Mouse (Mus musculus) ZHBTc4 (cell line): ENCODE measurements around the gene Ghrhr.
A peak's percentile ranks its signal among the peaks of the same experiment; 100 is the strongest.

Experiments used
- DNase-seq: peaks from one replicate; pipeline ENCODE4 v3.0.0-alpha.2; 2011; ENCODE audit warnings: low read depth, low spot score

The Ghrhr gene

DNA sequence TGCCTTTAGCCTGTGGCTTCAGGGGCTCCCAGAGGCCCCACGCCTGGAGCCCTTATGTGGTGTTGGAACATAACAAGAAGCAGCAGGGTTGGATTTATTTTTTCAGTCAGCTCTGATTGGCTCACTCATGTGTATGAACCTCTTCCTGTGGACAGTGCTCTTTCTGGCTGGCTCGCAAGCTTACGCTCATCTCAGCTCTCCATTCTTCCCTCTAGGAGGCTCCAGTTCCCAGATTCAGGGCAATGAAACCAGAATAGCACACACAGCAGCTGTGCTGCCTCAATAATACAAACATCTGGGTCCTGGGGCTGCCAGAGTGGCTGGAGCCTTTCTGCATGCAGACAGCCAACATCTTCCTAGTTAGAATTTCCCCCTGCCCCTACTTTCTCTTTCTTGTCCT, 20.1 kb downstream of the Ghrhr start:
- DNase-seq, result no peak

DNA sequence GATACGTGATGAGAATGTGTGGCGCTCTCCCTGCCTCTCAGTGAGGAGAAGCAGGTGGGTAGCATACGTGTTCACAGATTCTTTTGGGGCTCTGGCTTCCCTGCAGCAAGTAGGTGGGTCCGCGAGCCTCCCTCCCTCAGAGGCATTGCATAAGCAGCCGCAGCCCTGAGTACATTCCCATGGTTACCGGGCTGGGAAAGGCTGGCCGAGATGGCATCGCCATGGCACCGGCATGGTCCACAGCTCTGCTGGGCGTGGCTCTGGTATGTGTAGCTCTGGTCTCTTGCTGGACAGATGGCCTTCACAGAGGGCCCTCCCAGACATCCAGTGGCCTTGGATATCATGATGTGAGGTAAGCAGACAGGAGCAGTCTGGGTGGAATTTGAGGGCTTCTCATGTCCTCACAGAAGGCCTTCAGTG, 20.5 kb downstream of the Ghrhr start:
- no peak for DNase-seq

- DNase-seq, result no peak
These were observed 23.0 kb downstream of the Ghrhr start for GRCm38 (mm10) chr6:55398869-55399628.

- DNase-seq, result no peak
These were observed 23.8 kb downstream of the Ghrhr start for GRCm38 (mm10) chr6:55399910-55400309.

GRCm38 (mm10) chr6:55402041-55402776, 26.1 kb downstream of the Ghrhr start:
- DNase-seq, result no peak

DNA sequence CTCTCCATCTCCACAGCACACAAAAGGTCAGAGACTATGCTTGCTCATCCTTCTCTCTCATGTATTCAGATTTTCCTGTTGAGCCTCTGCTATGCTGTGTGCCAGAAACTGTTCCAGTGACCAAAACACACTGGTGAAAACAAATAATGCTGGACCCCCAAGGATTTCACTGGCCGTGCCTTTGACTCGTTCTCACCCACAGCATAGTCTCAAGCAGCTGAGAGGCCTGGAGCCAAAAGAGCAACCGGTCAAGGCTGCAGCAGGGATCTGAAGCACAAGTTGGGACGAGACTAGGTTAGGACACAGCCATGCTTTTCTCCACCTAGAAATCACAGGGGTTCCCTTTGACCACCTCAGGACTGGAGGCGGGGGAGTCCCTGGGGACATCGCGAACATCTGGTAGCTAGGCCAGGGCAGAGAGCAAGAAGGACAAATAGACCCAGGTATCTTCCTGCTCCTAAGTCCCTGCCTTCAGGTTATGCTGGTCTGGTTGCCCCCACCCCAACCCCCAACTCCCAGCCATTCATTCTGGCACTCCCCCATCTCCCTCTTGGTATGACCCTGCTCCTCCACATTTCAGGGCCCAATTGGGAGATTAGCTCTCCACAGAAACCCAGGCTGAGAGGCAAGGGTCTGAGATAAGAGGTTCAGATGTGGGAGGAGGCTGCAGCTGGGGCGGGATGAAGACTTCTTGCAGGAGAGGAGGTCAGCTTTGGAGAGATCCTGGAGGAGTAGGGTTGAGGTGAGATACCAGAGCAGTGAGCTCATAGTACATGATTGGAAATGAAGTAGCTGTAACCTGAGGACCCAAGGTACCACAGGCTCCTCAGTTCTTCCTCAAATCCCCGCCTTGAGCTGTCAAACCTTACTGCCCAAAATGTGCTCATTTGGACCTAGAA, 27.6 kb downstream of the Ghrhr start:
- no peak for DNase-seq

GRCm38 (mm10) chr6:55404421-55404990, 28.4 kb downstream of the Ghrhr start:
- DNase-seq, result no peak

DNA sequence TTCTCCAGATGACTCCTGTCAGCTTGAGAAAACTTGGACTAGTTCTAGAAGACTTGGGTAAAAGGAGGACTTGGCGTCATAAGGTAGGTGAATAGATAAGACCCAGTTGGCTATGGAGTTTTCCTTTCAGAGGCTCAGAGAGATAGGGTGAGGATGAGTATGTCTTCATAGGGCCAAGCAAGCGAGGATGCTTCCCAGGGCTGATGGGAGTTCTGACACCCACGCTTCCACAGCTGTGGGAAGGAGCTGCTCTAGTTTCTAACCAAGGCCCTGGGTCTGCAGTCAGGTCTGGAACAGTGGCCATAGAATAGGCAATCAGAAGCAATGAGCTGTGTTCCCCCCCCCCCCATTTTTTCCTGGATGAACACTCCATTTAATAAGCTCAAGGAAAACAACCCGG, 31.2 kb downstream of the Ghrhr start:
- DNase-seq, result no peak

DNA sequence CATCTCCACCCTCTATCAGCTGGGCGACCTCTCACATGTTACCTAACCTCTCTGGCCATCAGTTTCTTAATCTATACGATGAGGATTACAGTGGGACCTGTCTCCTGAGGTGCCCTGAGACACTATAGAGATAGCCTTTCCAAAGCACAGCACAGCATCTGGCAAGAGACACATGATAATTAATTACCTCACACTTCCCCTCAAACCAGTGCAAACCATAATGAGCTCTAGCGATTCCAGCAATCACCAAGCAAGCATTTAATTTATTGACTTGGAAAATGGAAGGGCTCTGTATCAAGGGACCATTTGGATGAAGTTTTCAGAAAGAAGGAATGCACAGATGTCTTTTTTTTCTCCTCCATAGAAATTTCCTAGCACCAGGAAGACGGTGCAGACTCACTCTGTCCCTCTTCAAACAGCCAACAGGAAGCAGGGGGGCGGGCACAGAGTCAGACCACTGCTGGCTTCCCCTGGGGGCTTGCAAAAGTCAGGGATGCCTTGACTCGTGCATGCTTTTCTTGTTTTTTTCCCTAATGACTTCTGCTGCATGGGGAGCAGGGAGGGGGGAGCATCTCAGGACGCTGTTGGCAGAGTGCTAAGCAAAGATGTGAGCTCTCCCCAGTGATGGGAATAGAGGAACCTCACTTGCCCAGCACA, 34.2 kb downstream of the Ghrhr start:
- no peak for DNase-seq

DNA sequence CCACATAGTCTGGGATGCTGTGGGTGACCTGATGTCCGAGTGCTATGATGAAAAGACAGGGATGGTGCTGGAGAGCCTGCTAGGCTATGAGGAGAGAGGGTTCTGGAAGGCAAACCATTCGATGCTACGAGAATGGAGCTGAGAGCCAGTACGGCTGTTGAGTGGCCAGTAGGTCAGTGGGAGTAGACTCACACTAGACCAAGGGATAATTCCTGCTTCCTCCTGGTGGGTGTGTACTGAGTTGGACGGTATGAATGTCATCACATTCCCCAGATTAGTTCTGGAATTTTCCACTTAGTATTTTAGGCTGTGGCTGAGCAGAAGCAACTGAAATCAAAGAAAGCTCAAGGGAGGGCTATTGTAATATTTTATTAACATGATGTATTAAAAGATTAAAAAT, 34.9 kb downstream of the Ghrhr start:
- DNase-seq, result no peak

DNA sequence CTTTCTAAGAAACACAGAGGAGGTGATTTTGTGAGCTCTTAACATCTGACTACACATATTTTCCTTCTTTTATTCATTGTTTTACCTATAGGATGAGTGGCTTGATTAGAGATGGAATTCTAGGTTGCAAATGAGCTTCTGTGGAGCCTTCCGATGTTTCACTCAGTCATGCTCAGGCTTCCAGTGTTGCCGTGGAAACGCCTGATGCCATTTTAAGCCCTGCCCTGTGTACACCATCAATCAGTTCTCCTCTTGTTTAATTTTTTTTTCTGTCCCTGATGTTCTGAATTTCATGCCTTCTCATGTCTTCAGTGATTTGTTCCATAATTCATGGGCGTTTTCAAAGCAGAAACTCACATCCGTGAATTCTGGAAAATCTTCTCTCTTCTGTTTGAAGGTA, 40.1 kb downstream of the Ghrhr start:
- no peak for DNase-seq

DNA sequence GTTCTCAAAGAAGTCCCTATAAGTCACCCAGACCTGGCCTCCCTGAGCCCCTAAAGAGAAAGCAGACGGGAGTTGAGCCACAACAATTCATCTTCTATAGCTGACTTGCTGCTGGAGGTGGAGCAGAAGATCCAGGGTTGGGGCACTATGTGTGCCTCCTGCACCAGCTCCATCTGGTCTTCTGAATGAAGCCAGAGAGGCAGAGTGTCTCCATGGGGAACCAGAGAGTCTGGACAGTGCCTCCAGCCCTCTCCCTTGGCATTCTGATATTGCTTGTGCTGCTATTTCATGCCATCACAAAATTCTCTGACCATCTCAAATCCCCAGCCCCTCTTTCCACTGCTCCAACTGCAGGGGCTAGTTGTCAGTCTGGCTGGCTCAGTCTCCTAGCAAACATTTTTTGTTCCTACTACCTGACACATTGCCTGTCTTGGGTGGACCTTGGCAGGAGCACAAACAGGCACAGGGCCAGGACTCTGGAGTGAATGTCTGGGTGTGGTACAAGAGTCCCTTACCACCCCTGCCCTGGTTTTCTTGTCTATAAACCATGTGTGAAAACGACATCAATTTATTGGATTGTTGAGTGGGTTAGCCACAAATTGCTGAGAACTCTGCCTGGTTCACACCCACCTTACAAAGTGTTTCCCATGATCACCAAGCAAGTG, 42.8 kb downstream of the Ghrhr start:
- no peak for DNase-seq

- peak; percentile 6 for DNase-seq
These were observed 44.3 kb downstream of the Ghrhr start for GRCm38 (mm10) chr6:55420411-55420810.

DNA sequence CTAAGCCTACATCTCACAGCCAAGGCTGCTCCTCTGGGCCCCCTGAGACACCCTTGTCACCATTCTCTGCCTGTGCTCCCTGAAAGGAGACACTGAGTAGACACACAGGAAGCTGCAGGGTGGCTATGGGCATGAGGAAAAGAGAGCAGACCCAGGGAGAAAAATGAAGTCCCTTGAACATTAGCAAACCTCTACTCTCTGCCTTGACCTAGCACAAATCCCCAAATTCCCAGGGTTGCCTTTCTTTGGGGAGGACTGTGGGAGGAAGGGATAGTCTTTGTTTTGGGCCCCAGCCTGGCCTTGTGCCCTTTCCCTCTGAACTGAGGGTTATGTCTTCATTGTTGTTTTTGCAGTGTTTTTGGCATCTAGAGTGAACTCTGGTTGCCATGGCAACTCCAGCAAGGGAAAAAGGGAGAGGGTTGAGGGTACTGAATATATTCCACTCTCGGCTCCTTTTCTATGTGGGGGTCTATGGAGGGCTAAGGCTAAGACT, 44.8 kb downstream of the Ghrhr start:
- no peak for DNase-seq

DNA sequence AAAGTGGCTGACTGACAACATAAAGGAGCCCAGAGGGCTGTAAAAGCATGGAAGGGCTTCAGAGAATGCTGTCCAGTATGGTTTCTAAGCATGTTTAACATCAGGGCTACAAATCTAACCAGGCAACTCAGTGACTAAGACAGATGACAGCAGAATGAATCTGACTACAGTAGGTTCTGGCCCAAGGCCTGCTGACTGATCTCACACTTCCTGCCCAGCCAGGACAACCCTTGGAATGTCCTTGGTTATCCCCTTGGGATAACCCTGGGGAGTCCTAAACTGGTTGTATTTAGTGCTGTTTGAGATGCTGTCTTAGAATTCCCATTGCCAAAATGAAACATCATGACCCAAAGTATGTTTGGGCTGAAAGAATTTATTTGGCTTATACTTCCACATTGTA, 56.0 kb downstream of the Ghrhr start:
- DNase-seq, result no peak

- DNase-seq, result no peak
These were observed 58.3 kb downstream of the Ghrhr start for GRCm38 (mm10) chr6:55434360-55434759.

GRCm38 (mm10) chr6:55435266-55436159, 59.4 kb downstream of the Ghrhr start:
- DNase-seq, result no peak

DNA sequence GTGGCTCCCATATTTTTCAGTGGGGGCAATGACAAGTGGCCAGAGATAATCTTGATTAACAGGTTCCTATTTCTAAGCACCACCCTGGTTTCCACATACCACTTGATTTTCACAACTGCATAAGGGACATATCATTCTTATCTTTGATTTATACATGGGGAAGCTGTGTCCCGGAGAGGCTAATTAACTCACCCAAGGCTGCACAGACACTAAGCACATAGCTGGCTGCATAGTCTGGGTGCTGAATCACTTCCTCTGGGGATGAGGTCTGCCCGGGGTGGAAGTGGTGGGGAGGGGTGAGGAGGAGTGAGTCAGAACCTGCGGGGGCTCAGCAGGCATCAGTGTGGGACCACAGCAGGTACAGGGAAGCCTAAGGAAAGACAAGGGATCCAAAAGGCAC, 61.8 kb downstream of the Ghrhr start:
- no peak for DNase-seq
